Mouse (Mus musculus) adrenal gland, adult 8-10 months (tissue): Measurements from ENCODE around the gene Map2k2. TPM values are rescaled to one million over a fixed set of nuclear protein-coding genes. Genes with fewer than 3 reads are reported as not detected.
"Not testable (repeated sequence)": the region's sequence is repeated elsewhere in the genome, so short reads cannot be mapped to it uniquely, and the experiment has no call there.

Experiments
- DNase-seq: peaks from one replicate; pipeline ENCODE4 v3.0.0; 2022
- total RNA-seq, 4 experiments: library from RNA; stranded (reverse); gene quantifications; 2 replicates each; pipeline ENCODE4 v1.2.4; 2022

Map2k2 gene
- total RNA-seq, 4 experiments from 2014 or later = 169 to 227 (median 204) TPM

DNA sequence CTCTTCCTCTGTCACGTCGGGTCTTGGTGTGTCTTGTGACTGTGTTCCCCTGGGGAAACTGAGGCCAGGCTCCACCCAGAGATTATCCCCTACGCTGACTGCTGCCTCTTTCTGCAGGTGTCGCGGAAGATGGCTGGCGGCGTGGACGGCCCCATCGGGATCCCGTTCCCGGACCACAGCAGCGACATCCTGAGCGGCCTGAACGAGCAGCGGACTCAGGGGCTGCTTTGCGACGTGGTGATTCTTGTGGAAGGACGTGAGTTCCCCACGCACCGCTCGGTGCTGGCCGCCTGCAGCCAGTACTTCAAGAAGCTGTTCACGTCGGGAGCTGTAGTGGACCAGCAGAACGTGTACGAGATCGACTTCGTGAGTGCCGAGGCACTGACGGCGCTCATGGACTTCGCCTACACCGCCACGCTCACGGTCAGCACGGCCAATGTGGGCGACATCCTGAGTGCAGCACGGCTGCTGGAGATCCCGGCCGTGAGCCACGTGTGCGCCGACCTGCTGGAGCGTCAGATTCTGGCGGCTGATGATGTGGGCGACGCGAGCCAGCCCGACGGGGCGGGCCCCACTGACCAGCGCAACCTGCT lies 38.2 kb downstream of the Map2k2 start:
- DNase-seq = no peak

GRCm38 (mm10) chr10:81144667-81145066 lies 39.0 kb downstream of the Map2k2 start:
- DNase-seq = no peak

DNA sequence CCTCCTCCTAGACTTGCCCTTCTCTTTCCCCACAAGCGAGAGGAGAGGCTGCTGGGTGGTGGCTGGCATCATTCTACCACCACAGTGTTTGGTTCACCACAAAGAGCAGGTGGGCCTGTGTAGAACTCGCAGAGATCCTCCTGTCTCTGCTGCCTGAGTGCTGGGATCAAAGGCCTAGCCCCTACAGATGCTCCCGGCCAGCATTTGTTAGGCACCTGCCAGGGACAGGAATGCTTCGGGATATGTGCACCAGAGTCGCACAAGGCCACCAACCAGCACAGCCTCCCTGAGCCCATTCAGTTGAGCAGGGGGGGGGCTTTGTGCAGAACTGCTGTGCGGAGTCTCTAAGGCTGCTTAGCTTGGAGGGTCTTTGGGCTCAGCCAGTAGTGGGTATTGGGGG lies 39.6 kb downstream of the Map2k2 start:
- no peak for DNase-seq

DNA sequence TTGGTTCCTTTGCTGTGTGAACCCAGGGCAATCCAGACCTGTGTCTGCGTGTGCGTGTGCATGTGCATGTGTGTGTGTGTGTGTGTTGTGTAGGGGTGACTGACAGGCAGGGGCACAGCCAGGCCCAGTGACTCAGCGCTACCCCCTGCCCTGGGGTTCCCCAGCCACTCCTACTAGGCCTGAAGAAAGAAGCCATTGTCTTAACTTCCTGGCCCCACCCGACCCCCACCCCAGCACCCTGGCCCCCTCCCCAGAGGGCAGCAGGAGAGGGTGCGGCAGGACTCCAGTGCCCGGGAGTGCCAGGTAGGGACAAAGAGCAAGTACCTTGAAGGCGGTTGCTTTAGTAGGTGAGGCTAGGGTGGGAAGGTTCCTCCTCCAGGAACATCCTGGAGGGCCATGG lies 40.1 kb downstream of the Map2k2 start:
- DNase-seq = no peak

GRCm38 (mm10) chr10:81146296-81146695 lies 40.6 kb downstream of the Map2k2 start:
- no peak for DNase-seq

- no peak for DNase-seq
Observed at GRCm38 (mm10) chr10:81151261-81151660, 45.5 kb downstream of the Map2k2 start.

GRCm38 (mm10) chr10:81152609-81153008 lies 46.9 kb downstream of the Map2k2 start:
- no peak for DNase-seq

DNA sequence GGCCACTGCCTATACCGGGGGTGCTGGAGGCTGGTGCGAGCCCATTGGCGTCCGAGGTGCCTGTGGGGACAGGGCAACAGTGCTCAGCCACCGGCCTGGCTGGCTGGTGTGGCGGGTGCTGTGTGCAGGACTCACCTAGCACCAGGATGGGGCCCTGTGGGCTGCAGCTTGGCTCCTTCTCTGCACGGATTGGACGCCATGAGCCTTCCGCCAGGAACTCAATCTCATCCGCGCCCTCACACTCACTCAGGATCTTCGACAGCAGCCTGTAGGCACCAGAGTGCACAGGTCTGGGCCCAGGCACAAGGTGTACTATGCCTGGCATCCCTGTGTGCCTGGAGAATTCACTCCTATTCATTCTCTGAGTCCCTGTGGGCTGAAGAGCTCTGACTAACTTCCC lies 48.6 kb downstream of the Map2k2 start:
- no peak for DNase-seq

DNA sequence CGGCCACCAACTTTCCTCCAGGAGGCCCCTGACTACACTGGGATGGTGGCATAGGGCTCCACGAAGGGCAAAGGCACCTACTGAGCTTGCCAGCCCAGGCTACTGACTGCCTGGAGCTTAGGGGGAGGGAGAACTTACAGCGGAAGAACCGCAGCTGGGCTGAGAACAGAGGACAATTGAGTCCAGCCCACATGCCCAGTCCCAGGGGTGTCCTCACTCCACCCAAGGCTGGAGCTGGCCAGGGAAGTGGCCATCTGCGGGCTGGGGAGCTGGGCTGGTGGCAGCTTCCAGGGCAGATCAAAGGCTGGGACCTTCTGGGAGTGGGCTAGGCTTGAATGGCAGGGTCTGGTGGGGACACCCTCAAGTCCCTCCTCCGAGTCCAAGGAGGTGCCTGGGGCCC lies 49.0 kb downstream of the Map2k2 start:
- no peak for DNase-seq

GRCm38 (mm10) chr10:81161602-81162317 lies 56.0 kb downstream of the Map2k2 start:
- no peak for DNase-seq

DNA sequence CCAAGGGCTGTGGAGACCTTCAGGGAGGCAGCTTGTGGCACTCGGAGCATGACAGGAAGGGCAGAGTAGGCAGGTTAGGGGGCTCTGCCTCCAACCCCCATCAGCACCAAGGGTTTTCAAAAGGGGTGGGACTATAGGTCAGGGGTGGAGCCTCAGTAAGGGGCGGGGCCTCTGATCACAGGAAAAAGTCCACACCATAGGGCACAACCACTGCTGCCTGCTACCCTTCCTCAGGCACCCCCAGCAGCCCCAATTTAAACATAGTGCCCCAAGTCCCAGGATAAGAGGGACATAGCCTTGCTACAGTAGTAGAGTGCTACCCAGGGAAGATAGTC lies 56.6 kb downstream of the Map2k2 start:
- no peak for DNase-seq

- DNase-seq = no peak
Observed at GRCm38 (mm10) chr10:81165118-81165517, 59.4 kb downstream of the Map2k2 start.

GRCm38 (mm10) chr10:81167200-81168086 lies 61.7 kb downstream of the Map2k2 start, which contains the start of gene Pias4:
Pias4 (minus strand) TSS chr10:81167923.
- DNase-seq = peak; percentile 100

DNA sequence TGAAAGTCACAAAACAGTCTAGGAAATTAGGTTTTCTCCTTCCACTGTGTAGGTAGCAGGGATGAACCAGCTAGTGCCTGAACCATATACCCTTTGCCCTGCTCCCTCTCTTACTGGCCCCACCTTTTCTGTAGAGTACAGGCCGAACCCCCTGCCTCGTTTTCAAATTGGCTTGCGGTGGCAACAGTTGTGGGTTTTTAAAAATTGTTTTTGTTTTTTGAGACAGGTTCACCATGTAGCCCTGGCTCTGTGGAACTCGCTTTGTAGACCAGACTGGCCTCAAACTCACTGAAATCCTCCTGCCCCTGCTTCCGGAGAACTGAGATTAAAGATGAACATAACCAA lies 62.3 kb downstream of the Map2k2 start:
- DNase-seq = no peak

- peak; percentile 84 for DNase-seq
Observed at GRCm38 (mm10) chr10:81168521-81169244, 63.0 kb downstream of the Map2k2 start.

- not testable (repeated sequence) for DNase-seq
Observed at GRCm38 (mm10) chr10:81169411-81169900, 63.7 kb downstream of the Map2k2 start.

DNA sequence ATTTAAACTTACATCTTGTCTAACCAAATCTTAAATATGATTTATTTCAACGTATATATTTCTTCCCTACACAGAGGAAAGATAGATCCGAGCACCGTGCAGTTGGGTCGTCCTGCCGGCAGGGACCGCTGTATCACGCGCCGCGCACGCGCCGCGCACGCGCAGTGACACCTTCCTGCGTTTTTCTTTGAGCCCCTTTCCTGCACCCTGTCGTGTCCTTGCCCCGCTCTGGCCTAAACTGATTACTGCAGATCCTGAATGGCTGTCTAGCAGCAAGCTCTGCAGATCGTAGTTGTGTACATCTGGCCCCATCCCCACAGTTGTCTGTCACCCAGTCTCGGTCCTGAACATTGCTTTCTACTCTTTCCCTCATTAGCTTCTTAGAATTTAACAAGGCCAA lies 67.4 kb downstream of the Map2k2 start:
- peak; percentile 81 for DNase-seq

DNA sequence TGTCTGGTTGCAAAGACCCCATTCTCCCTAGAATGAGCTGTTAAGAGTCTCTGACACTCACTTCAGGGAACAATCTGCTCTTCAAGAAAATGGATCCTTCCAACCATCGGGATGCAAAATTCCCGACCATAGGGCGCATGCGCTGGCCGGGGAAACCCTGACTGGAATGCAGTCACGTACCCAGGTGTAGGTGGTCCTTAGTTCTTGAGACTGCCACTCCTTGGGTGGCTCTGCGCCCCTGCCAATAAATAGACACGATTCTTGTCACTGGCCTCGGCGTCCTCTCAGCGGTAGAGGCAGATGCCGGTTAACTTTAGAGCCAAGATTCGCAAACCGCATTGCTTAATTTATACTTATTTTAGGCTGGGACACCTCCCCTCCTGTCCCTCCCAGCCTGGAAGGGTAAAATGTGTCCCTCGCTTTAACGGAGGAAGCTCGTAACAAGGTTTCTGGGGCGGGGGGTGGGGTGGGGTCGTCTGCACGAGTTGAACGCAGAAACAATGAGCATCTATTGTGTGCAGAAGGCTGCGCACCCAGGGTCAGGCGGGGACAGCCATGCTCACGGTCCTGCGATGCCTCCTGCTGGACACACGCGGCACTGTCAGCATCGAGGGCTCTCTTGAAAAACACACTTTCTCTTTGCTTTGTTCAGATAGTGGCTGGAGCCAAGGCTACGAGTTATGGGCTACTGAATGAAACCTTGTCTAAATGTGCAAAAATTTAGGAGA lies 69.1 kb downstream of the Map2k2 start:
- peak; percentile 83 for DNase-seq

DNA sequence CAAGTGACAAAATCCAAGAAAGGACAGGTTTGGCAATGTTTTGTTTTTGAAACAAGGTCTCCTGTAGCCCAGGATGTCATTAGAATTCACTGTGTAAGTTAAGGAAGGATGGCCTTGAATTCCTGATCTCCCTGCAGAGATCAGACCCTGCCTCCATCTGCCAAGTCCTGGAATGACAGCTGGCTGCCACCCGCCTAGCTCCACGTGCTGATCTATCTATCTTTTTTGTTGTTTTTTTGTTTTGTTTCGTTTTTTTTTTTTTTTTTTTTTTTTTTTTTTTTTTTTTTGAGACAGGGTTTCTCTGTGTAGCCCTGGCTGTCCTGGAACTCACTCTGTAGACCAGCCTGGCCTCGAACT lies 69.6 kb downstream of the Map2k2 start:
- DNase-seq = not testable (repeated sequence)

DNA sequence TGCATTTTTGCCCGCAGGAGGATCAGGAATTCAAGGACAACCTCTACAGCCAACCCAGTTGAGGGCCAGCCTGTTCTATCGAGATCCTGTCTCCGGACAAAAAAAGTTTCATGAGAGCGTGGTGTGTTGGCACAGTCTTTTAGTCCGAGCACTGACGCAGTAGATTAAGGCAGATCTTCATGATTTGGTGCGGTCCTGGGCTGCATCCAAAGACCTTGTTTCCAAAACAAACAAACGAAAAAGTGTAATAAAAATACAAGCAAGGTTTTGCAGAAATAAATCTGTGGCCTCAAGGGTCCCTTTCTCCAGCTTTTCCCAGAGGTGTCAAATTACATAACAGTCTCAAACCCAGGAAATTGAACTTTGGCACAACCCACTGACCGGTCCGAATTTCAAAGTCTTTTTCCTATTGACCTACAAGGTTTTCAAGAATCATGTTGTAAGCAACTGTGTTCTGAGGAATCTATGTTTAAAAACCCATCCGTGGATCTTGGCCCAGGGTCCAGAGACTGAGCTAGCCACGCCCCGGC lies 70.3 kb downstream of the Map2k2 start:
- DNase-seq = peak; percentile 70

DNA sequence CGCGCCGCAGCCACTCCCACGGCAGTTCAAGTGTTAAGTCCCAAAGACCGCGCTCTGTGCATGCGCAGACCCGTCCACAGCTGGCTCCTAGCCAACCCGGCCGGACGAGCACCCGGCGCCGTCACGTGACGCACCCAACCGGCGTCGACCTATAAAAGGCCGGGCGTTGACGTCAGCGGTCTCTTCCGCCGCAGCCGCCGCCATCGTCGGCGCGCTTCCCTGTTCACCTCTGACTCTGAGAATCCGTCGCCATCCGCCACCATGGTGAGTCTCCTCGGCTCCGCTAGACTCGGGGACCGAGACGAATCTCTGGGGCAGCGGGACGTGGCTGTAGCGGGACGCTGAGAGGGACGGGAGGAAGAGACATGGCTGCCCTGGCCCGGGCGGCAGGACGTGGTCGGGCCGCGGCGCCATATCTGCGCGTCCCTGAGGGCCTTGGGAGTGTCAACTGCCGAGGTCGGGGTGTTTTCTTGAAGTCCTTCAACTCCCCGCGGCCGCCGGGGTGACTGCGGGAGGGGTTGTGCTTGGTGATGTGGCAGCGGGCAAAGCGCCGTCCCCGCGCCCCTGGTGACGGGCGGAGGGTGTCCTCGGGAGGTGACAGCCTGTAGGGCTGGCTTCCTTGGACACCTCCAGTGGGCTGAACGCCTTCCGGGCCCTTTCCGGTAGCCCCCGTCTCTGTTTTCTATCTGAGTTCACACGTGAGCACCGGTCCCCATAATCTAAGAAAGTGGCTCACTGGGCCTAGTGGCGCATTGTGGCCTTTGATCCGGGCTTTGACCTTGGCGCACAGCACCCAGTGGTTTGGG lies 71.0 kb downstream of the Map2k2 start, which contains the start of gene Eef2:
Gene Eef2 (plus strand): TSS at position 166 of the 806 bp plus-strand sequence.
- DNase-seq = peak; percentile 97
